Mouse (Mus musculus) myocyte (in vitro differentiated cells): ENCODE measurements at regions not wholly inside any gene's neighbourhood (a gene's known extent, or its start where the extent isn't known, plus 50 kb on each side); places are given as distances from the start of the nearest gene placed in this dataset.
A peak's percentile ranks its signal among the peaks of the same experiment; 100 is the strongest.

Experiments
- H3K27me3 ChIP-seq: one replicate; pipeline ENCODE4 v1.6.1; 2011; ENCODE audit not compliant: control insufficient read depth, insufficient read depth, insufficient read length
- H3K36me3 ChIP-seq: one replicate; pipeline ENCODE4 v1.6.1; 2011; ENCODE audit not compliant: control insufficient read depth, insufficient read depth
- H3K4me2 ChIP-seq: one replicate; pipeline ENCODE4 v1.6.1; 2011; ENCODE audit warnings: low read depth, control low read depth
- H3K4me3 ChIP-seq: one replicate; pipeline ENCODE4 v1.5.1; 2011; ENCODE audit warnings: mild to moderate bottlenecking, control low read depth, moderate library complexity
- H3K79me2 ChIP-seq: one replicate; pipeline ENCODE4 v1.6.1; 2011; ENCODE audit not compliant: control insufficient read depth, insufficient read depth
- H3ac ChIP-seq: one replicate; pipeline ENCODE4 v1.6.1; 2011; ENCODE audit not compliant: control insufficient read depth, insufficient read length
- CEBPB ChIP-seq: IDR thresholded peaks from 2 replicates; pipeline ENCODE4 v1.6.1; 2011; ENCODE audit warnings: mild to moderate bottlenecking, moderate library complexity; ENCODE audit not compliant: poor library complexity, insufficient read depth, severe bottlenecking
- E2F4 ChIP-seq: IDR thresholded peaks from one replicate; pipeline ENCODE4 v1.6.1; 2011; ENCODE audit warnings: mild to moderate bottlenecking, control low read depth, moderate library complexity; ENCODE audit not compliant: insufficient read depth
- MAX ChIP-seq: IDR thresholded peaks from one replicate; pipeline ENCODE4 v1.6.1; 2011; ENCODE audit warnings: low read depth, mild to moderate bottlenecking, control low read depth
- MYOD1 ChIP-seq, 3 experiments: IDR thresholded peaks; one replicate each; pipeline ENCODE4 v1.6.1; 2011; ENCODE audit warnings: control low read depth in 2 of 3, low read depth in 2 of 3, mild to moderate bottlenecking in 2 of 3, moderate library complexity in 1 of 3; ENCODE audit not compliant: insufficient read length in 2 of 3, control insufficient read depth in 1 of 3
- MYOG ChIP-seq, 3 experiments: IDR thresholded peaks; one replicate each; pipeline ENCODE4 v1.6.1; 2011; ENCODE audit warnings: control low read depth in 2 of 3, low read depth in 2 of 3, mild to moderate bottlenecking in 2 of 3; ENCODE audit not compliant: insufficient read length in 2 of 3, control insufficient read depth in 1 of 3, insufficient read depth in 1 of 3
- POLR2A ChIP-seq: IDR thresholded peaks from one replicate; pipeline ENCODE4 v1.6.1; 2011; ENCODE audit warnings: low read depth, mild to moderate bottlenecking, control low read depth, moderate library complexity; ENCODE audit not compliant: insufficient read length
- POLR2AphosphoS2 ChIP-seq: IDR thresholded peaks from one replicate; pipeline ENCODE4 v1.6.1; 2011; ENCODE audit warnings: low read depth, control low read depth; ENCODE audit not compliant: insufficient read length
- REST ChIP-seq: IDR thresholded peaks from one replicate; pipeline ENCODE4 v1.6.1; 2011; ENCODE audit warnings: mild to moderate bottlenecking, control low read depth, moderate library complexity; ENCODE audit not compliant: insufficient read depth, insufficient read length
- SRF ChIP-seq: IDR thresholded peaks from one replicate; pipeline ENCODE4 v1.6.1; 2011; ENCODE audit warnings: low read depth; ENCODE audit not compliant: control insufficient read depth, insufficient read length
- TCF12 ChIP-seq: IDR thresholded peaks from one replicate; pipeline ENCODE4 v1.6.1; 2011; ENCODE audit warnings: mild to moderate bottlenecking, control low read depth; ENCODE audit not compliant: poor library complexity, insufficient read depth, severe bottlenecking
- TCF3 ChIP-seq: IDR thresholded peaks from one replicate; pipeline ENCODE4 v1.6.1; 2011; ENCODE audit warnings: low read depth, control low read depth; ENCODE audit not compliant: insufficient read length
- USF1 ChIP-seq: IDR thresholded peaks from one replicate; pipeline ENCODE4 v1.6.1; 2011; ENCODE audit warnings: low read depth, mild to moderate bottlenecking, control low read depth, moderate library complexity

- H3K27me3 ChIP-seq, result no peaks in the 10 kb centered on the region
- no peak overlapping the region for H3K4me2 ChIP-seq
- no peak overlapping the region for H3ac ChIP-seq
- H3K4me3 ChIP-seq, result no peak overlapping the region
- TF ChIP-seq SRF (no peak), TCF12 (no peak), POLR2AphosphoS2 (no peak), REST (no peak), USF1 (no peak), MYOD1 (IDR thresholded peaks at IDR 0.05; ENCODE audit: control insufficient read depth in 1 of 3, insufficient read length in 2 of 3, low read depth in 2 of 3) (no peak), E2F4 (no peak), POLR2A (no peak)
- H3K36me3 ChIP-seq, result no peaks in the 10 kb centered on the region
- no peaks in the 10 kb centered on the region for H3K79me2 ChIP-seq
Measured at GRCm38 (mm10) chr13:118603474-118603873, 66.1 kb upstream of the Fgf10 start.

DNA sequence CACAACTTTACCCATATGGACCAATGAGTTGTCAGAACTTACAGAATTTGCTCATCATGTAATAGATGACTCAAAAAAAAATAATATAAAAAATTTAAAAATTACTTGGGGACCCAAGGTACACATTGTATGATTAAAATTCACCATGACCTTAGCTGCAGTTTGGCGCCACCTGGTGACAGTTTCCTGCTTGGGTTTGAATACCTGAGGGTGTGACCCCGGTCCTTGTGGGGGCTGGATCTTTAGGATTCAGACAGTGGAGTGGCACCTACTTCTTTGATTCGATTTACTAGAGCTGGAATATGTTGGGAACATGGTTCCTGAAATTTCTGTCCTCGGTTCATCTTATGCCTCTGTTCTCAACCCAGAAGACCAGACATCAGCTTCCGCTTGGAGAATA is 72.7 kb upstream of the Fgf10 start:
- Histone ChIP-seq H3K4me3 (no peak overlapping the region), H3K4me2 (no peak overlapping the region), H3ac (no peak overlapping the region), H3K79me2 (no peaks in the 10 kb centered on the region), H3K27me3 (no peaks in the 10 kb centered on the region), H3K36me3 (no peaks in the 10 kb centered on the region)
- TF ChIP-seq USF1 (no peak), TCF3 (no peak), MAX (no peak), TCF12 (no peak), POLR2AphosphoS2 (no peak), SRF (no peak), POLR2A (no peak), MYOG (IDR thresholded peaks at IDR 0.05; ENCODE audit: control insufficient read depth in 1 of 3, insufficient read depth in 1 of 3, insufficient read length in 2 of 3, low read depth in 2 of 3) (no peak), MYOD1 (IDR thresholded peaks at IDR 0.05; ENCODE audit: control insufficient read depth in 1 of 3, insufficient read length in 2 of 3, low read depth in 2 of 3) (no peak), E2F4 (no peak), REST (no peak), CEBPB (no peak)

DNA sequence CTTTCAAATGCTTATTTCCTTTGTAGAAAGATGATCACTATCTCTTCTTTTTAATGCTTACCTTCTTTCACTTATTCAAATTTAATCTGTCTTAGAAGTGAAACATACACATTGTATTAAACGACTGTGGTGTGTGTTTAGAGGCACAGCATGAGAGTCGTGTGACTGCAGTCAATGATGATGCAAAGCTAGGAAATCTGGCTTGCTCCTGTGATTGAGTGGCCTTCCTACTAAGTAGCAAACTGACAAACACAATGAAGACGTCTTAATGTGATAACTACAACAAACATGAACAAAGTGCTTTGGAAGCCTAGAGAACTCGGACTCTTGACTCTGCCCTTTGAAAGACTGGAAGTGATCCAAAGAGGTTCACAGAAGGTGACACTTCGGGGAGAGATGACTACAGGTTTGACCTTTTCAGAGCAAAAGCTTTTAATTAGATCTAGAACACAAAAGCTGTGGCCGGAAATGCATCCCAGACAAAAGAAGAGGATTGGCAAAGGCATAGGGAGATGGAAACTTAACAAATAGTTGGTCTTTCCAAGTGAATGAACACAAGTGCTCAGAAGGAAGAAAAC is 73.3 kb upstream of the Fgf10 start:
- H3K4me2 ChIP-seq, result no peak overlapping the region
- no peaks in the 10 kb centered on the region for H3K79me2 ChIP-seq
- no peaks in the 10 kb centered on the region for H3K27me3 ChIP-seq
- no peaks in the 10 kb centered on the region for H3K36me3 ChIP-seq
- H3K4me3 ChIP-seq, result no peak overlapping the region
- H3ac ChIP-seq, result no peak overlapping the region
- TF ChIP-seq CEBPB (peak; percentile 53; the same call in 1 of the 2 replicates), POLR2A (no peak), MAX (no peak)

- Histone ChIP-seq H3K4me3 (no peak overlapping the region), H3K27me3 (no peaks in the 10 kb centered on the region), H3K79me2 (no peaks in the 10 kb centered on the region), H3K36me3 (no peaks in the 10 kb centered on the region), H3ac (no peak overlapping the region), H3K4me2 (no peak overlapping the region)
- no peak for TF ChIP-seq E2F4
- no peak for TF ChIP-seq MYOG (IDR thresholded peaks at IDR 0.05; ENCODE audit: control insufficient read depth in 1 of 3, insufficient read depth in 1 of 3, insufficient read length in 2 of 3, low read depth in 2 of 3)
- no peak for TF ChIP-seq MAX
- TF ChIP-seq POLR2AphosphoS2, result no peak
- TF ChIP-seq USF1, result no peak
- TF ChIP-seq TCF3, result no peak
- no peak for TF ChIP-seq CEBPB
Measured at GRCm38 (mm10) chr13:118592074-118592473, 77.5 kb upstream of the Fgf10 start.

DNA sequence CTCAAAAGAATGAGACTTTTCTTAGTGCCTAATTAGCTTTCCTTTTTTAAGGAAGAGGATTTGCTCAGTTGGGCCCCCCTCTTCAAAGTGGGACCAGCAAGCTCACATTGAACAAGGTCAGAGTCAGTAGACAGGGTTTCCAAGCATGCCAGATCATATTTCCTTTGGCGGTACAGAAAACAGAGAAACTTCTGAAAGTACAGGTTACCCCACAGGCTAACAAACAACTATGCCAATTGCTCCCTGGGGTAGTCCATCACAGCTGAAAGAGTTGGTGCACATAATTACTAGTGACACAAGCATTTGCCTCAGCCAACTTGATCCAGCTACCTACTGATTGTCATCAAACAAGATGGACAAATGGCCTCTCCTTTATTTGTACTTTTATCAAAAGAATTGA is 97.0 kb upstream of the Fgf10 start:
- no peaks in the 10 kb centered on the region for H3K79me2 ChIP-seq
- TF ChIP-seq MYOD1 (IDR thresholded peaks at IDR 0.05; ENCODE audit: control insufficient read depth in 1 of 3, insufficient read length in 2 of 3, low read depth in 2 of 3), result no peak
- no peak for TF ChIP-seq MYOG (IDR thresholded peaks at IDR 0.05; ENCODE audit: control insufficient read depth in 1 of 3, insufficient read depth in 1 of 3, insufficient read length in 2 of 3, low read depth in 2 of 3)
- TF ChIP-seq USF1, result no peak
- TF ChIP-seq E2F4, result no peak
- TF ChIP-seq CEBPB, result no peak
- no peak for TF ChIP-seq TCF12
- no peak for TF ChIP-seq MAX
- TF ChIP-seq POLR2A, result no peak
- no peak for TF ChIP-seq SRF
- no peak for TF ChIP-seq TCF3
- no peak for TF ChIP-seq REST
- no peak for TF ChIP-seq POLR2AphosphoS2
- H3K4me3 ChIP-seq, result no peak overlapping the region
- no peak overlapping the region for H3K4me2 ChIP-seq
- no peaks in the 10 kb centered on the region for H3K27me3 ChIP-seq
- no peaks in the 10 kb centered on the region for H3K36me3 ChIP-seq
- H3ac ChIP-seq, result no peak overlapping the region
